Mouse (Mus musculus) Muller cell, postnatal 12 days (primary cell): Measurements from ENCODE around the gene Pcyt2.
"Not testable (repeated sequence)": the region's sequence is repeated elsewhere in the genome, so short reads cannot be mapped to it uniquely, and the experiment has no call there.

Experiments
- DNase-seq: peaks from one replicate; pipeline ENCODE4 v3.0.0-alpha.2; 2015; ENCODE audit errors: inconsistent ontology term

Pcyt2 gene

DNA sequence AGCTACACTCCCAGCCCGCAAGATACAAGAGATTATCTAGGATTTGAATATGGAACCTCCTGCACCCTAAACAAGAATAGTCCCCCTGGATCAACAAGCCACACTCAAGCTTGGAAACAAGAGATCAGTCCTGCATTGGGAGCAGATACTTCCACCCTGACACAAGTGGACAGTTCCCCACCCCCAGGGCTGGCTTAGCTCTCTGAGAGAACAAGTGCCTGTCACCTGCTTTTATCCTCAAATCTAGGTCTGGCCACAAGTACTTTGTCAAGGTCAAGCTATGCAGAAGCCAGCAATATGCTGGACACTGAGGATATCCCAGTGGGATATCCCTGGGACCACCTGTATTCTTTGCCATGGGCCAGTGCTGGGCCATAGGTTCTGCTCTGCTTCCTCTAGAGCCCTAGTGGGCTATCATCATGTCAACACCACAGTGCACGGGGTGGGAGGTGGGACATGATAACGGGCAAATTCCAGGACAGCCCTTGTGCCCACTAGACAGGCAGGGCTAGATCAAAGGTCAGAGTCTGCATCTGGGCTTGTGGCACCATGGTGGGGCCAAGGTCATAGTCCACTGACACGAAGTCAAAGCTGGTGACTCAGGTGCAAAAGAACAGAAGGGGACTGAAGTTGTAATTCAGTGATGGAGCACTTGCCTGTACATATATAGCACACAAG, 980 bp downstream of the Pcyt2 start:
- no peak for DNase-seq

DNA sequence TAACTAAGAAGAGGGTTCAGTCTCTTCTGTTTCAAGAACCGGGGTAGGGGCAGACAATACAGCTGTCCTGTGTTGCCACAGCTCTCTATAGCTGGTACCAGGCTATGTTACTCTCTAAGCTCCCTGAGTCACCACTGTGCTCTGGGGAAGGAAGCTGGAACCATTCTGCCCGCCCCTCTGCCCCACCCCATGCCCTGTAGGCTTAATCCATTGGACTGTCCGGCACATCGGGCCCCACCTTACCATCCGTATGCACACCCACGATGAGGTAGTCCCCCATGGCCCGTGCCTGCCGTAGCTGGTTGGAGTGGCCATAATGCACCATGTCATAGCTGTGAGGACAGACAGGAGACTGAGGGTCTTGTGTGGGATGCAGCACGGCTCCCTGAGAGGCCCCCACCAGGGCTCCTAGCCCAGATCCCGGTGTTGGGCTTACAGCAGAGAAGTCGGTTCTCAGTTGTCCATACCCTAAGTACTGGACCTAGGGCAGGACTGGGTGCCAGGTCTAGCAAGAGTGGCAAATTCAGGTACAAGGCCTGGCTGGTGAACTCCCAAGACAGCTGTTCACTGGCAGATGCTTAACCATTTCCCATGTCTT, 2.0 kb downstream of the Pcyt2 start:
- no peak for DNase-seq

DNA sequence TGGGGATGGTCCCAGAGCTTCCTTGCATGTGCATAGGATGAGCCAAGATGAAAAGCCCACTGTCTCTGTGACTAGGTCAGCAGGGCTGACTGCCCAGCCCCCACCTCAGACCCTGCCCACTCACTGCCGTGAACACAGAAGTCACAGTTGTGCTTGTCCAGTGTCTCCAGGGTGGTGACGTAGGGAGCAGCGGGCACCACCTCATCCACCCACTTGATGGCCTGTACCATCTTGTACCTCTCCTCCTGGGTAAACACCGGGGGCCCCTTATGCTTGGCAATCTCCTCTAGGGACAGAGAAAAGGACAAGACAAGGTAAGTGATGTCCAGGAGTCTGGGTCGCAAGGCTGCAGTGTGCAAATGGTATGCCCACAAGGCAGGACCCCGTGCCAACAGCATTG, 2.6 kb downstream of the Pcyt2 start:
- no peak for DNase-seq

DNA sequence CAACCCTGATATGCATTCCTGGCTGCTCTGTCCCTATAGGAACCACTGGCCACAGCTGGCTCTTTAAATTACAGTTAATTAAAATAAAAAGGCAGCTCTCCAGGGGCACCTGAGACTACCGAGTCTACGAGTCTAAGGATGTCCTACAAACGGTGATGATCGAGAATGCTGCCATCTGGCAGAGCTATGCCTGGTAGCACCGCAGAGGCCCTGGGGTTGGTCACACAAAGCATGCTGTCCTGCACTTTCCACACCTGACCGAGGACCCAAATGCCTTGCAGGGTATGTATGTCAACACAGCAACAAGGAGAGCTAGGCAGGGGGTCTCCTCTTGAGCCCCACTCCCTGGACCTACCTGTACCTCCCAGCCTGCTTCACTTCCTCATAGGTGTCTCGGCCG, 3.8 kb downstream of the Pcyt2 start:
- DNase-seq: no peak

DNA sequence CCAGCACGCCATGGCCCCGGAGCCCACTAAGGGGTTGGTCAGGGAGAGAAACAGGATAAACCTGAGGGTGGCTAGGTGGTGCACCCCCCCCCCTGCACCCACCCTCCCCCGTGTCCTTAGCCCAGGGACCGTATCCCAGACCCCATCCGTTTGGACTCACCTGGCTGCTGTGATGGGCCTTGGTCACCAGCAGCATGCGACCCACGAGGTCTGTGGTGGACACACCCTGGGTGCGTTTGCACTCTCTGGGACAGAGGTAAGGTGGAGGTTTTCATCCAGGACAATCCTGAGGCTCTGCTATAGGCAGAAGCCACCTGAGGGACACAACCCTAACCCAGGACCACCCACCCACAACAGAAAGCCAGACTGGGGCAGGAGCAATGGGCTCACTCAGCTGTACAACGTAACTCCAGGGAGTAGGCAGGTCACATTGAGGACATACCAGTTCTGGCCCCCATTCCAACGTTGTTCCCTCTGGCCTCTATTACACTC, 4.2 kb downstream of the Pcyt2 start:
- DNase-seq: no peak

DNA sequence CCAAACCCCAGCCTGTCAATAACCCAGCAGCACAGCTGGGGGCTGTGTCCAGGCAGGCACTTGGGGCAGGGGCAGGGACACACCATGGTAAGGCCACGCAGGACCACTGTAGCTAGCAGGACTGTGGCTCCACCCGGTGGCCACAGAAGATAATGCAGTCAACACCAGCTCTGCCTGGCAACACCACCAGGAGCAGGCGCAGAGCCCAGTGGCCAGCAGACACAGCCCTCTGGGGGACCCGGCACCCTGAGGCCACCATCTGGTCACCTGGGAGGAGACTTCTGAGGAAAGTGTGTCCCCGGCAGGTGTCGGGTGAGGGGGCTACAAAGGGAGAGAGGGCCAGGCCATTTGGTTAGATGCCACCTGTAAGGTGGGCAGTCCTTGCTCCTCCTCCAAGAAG, 5.0 kb downstream of the Pcyt2 start:
- DNase-seq: peak; percentile 71

DNA sequence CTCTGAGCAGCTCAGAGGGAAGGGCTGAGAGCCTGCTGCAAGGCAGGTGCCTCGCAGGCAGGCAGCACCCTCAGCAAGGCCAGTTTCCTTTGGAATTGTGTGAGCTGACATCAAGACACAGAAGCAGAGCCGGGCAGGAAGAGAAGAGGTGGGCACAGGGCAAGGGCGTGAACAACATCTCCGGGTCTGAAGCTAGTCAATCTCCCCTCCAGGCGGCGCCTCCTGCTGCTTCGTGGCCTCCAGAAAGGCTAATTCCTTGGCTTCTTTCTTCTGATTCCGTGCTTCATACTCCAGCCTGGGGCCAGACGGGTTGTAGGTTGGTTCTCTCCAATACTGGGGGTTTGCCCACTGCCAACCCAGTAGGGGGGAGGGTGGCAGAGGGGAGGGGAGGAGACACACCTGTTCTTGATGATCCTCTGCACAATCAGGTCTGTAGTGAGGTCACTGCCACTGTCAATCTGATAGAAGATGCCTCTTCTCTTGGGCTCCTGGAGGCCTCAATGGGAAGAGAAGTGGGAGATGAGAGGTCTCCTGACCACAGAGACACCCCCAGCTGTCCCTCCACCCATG, 7.2 kb downstream of the Pcyt2 start:
- no peak for DNase-seq

DNA sequence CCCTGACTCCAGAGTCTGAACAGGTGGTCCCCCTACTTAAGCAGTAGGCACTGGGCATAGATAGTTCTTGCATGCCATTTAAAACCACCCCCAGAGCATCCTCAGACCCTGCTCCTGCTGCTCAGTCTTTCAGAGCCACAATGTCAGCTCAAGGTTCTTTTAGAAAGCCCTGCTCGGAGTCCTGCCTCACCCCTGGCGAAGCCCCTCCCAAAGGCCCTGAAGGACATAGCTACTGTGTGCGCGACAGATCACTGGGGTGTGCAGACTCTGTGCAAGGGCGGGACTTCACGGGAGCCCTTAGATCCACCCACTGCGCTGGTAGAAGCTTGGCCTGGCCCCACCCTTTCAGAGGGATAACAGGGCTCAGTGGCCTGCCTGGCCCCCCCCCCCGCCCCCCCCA, 8.5 kb downstream of the Pcyt2 start:
- DNase-seq: no peak

DNA sequence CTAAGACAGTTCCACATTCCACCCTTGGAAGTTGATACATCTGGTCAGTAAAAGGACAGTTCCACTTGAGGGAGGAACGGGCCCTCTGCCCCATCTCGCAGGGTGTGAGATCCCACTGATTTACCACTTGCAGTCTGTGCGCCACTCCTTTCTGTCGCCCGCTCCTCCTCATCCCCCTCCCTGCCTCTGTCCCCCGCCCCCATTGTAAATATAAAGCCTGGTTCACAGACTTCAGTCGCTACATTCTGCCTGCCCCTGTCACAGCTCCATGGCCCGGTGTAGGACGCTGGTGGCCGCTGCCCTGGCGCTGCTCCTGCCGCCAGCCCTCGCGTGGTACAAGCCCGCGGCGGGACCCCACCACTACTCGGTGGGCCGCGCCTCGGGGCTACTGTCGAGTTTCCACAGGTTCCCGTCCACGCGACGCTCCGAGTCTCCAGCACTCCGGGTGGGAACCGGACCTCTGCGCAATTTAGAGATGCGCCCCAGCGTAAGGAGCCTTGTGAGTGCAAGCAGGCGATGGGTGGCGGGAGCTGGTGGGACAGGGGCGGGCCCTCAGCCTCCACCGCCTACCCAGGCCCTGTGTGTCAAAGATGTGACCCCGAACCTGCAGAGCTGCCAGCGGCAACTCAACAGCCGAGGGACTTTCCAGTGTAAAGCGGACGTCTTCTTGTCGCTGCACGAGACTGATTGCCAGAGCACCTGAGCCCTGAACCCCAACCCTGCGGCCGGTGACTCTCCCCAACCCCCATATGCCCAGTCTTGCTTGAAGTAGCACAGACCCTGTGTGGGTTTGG, 9.3 kb downstream of the Pcyt2 start, which contains the start of gene Npb:
TSS of gene Npb (plus strand) at position 237 of the 794 bp plus-strand sequence.
- DNase-seq: no peak

DNA sequence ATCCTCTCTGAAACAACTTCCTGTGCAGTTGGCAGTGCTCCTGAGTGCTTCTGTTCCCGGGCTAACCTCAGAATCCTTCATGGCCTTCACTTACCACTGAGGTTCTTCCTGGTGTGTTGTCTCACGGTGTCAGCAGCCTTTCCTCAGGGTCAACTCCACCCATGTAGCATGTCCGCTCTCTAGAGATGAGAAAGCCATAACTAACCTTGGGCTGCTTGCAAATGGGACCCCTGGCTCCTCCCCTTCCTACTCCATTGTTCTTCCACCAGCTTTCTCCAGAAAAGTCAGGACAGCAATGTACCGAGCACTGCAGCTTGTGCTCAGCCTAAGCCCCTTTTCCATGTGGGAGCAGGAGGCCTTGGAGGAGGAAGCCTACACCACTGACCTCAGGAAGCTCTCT, 11.0 kb downstream of the Pcyt2 start:
- DNase-seq: no peak

DNA sequence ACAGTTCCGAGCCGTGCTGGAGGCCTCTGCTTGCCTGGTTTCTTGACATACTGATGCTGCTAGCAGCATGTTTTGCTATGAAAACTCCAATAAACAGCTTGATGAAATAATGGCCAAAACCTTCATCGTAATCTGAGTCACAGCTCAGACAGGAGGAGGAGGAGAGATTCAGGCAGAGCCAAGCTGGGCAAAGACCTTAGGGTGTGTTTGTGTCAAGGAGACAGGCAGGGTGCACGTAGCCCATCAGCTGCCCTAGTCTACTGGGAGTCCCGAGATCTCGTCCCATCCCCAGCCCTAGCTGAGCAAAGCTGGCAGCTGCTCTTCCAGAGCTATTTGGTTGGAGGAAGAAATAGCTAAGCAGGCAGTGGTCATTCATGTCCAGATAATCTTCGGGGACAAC, 12.1 kb downstream of the Pcyt2 start:
- no peak for DNase-seq

DNA sequence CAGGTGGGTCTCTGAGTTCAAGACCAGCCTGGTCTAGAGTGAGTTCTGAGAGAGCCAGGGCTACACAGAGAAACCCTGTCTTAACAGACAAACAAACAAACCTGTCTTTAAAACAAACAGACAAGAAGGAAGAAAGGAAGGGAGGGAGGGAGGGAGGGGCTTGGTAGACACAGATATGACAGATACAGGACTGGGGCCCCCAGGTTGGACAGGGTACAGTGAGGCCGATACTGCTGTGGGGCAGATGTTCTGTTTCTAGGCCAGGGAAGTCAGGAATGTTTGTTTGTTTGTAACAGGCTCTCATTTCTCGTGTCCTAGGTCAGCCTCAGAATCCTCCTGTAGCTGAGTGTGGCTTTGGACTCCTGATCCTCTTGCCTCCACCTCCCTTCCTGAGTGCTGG, 14.2 kb downstream of the Pcyt2 start:
- no peak for DNase-seq

DNA sequence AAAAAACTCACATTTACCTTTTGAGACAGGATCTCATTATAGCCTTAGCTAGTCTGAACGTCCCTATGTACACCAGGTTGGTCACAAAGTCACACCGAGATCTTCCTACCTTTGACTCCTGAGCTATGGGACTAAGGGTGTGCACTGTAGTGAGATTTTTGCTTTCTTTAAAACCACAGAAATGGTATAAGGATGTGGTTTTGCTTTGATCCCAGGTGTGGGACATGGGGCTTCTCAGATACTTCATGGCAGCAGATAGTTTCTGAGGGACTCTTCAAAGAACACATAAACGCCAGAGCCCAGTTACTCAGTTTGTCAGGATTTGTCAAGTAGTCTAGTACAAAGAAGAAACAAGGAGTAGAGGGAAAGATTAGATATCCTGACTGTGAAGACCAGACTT, 17.0 kb downstream of the Pcyt2 start:
- DNase-seq: no peak

DNA sequence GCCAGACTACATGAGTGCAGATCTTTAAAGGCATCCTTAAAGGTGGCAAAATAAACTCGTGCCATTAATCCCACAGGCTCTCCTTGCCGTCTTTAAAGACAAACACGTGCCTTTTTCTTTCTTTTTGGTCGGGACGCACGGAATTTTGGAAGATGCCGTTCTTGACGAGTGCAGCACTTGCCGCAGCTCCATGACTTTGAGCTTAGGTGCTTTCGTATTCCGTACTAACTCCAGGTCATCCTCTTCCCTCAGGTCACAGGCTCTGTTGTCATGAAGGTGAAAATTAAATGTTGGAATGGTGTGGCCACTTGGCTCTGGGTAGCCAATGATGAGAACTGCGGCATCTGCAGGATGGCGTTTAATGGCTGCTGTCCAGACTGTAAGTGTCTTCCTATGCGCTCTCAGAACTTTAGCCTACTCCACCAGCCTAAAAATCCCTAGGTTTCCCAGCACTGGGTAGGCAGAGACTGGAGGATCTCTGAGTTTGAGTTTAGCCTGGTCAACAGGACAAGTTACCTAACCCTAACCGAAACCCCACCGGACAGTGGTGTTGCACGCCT, 18.7 kb downstream of the Pcyt2 start:
- no peak for DNase-seq

DNA sequence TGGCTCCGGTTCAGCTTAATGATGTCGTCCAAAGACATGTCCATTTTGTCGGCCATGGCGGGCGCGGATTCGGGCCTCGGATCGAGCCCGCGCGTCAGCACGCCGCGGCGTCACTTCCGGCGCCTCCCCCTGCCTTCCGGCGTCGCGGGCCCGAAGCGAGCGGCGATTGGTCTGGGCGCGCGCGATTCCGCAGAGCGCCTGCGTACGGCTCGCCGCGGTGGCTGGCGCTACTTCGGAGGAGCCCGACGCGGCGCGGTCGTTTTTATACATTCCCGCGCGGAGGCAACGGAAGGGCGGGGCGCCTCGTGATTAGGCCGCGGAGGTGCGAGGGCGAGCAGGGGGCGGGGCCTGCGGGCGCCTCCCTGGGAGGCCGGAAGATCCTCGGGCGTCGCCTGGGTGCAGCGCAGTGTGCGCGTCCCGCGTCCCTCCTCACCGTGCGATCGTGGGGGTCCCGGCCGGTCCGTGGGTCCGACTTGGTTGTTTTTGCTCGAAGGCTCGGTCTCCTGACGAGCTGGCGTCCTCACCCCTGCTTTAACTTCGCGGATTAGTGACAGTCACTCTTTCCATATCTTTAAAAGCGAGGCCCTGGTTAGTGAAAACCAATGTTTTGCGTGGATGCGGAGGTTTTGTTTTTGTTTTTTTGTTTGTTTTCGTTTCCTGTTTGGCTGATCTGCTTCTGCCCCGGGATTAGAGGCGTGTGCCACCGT, 19.3 kb downstream of the Pcyt2 start, which contains the start of the genes Alyref and Anapc11:
TSS of gene Alyref (minus strand) at position 83 of the 707 bp plus-strand sequence.
TSS of gene Anapc11 (plus strand) at position 139 of the 707 bp plus-strand sequence.
- peak; percentile 97 for DNase-seq

DNA sequence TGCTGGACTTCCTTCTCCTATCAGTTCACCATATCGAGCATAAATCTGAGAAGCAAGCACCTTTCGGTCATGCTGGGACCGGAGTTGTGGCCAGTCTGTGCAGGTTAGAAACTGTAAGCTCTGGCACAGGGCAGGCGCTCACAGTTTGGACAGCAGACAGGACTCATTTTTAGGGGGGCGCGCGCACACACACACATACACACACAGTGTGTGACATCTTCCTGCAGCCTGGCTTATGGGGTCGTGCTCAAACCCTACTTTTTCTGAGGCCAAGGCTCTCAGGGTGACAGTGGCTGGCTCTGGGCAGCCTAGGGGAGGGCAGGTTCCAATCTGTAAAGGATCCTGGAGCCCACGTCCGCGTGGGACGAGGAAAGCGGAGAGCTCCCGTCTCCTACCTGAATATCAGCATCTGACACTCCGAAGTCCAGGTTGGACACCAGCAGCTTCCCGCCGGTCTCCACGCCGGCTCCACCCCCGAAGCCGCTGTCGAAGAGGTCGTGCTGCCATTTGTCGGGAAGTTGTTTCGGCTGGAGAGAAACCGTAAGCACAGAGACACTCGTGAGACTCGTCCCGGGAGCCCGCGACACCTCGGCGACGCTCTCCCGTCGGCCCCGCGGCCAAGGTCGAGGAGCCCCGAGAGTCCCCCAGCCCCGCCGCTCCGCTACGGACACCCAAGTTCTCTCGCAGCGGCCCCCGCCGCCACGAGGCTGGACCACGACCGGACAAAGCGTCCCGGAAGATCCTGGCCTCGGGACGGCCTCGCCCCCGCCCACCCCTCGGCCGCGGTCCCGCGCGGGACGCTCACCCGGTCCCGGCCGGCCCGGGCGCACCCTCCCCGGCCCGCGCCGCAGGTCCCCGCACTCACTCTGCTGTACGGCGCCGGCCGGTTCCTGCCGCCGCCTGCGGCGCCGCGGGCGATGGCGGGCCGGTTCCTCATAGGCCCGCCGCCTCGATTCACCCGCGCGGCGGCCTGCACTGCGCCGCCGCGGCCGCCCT, 20.2 kb downstream of the Pcyt2 start:
- DNase-seq: no peak

DNA sequence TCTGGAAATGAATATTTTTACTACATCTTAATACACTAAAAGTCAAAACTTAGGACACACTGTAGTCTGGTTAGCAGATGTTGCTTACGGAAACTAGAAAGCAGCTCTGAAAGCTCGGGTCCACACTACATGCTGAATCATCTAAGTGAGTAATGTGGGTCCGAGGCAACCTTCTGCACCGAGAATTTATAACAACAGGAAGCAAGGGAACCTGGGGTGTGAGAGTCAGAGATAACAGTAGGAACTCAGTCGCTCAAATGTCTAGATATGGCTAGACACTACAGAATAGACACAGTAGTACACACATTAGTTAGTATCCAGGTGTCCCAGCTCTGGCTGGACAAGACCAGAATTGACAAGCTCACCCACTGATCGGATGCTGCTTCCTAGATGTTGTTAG, 29.2 kb downstream of the Pcyt2 start:
- no peak for DNase-seq

DNA sequence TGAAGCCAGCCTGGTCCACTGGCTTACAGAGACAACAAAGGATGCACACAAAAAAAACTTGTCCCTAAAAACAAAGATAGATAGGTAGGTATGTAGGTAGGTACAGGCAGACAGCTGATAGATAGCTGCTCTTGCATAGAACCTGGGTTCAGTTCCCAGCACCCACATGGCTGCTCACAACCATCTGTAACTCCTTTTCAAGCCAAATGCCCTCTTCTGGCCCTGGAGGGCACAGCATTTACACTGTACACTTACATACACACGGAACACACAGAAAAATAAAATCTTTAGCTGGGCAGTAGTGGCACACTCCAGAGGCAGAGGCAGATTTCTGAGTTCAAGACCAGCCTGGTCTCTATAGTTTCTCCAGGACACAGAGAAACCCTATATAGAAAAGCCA, 33.8 kb downstream of the Pcyt2 start:
- DNase-seq: no peak

DNA sequence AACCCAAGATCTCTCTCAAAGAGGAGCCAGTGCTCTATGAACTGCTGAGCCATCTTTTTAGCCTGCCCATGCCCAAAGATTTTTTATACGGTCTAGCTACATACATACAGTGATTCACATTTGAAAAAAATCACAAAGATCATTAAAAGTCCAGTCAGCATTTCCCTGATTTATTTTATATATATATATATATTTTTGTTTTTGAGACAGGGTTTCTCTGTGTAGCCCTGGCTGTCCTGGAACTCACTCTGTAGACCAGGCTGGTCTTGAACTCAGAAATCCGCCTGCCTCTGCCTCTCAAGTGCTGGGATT, 34.8 kb downstream of the Pcyt2 start:
- DNase-seq: not testable (repeated sequence)

DNA sequence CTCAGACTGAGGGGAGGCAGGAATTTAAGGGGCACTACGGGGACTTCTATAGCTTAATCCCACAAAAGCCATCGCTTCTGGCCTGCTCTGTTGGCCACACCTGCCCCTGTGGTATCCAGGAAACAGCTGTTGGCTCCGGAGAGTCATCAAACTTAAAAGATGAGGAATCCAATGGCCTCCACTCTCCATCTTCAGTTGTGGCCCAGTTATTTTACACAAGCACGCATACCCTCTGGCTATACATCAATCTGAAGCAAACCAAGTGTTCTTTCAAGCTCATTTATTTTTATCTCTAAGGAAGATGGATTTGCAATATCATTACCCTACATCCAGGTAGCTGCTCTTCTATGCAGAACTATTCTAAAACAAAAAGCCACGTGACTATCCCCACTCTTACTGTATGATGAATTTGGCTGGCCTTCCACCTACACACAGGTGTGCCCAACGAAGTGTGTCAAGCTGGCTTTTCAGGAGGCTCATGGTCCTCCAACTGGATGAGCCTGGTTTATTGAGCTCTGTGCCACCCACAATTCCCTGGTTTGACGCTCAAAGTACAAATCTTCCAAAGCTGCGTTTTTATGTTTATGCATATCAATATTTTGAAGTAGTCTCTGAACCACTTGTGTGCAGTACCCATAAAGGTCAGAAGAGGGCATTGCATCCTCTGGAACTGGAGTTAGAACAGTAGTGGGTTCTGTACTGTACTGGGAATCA, 35.3 kb downstream of the Pcyt2 start:
- no peak for DNase-seq
